Mouse (Mus musculus): ENCODE measurements around the gene Vamp2. TPM values are rescaled to one million over a fixed set of nuclear protein-coding genes. Genes with fewer than 3 reads are reported as not detected.
A peak's percentile ranks its signal among the peaks of the same experiment; 100 is the strongest.

Vamp2 gene
- 103 and 121 TPM in 2 replicates for polyA plus RNA-seq (2016; fragmentation: Nextera tagmentation; extraction: Ambion mirVana)

DNA sequence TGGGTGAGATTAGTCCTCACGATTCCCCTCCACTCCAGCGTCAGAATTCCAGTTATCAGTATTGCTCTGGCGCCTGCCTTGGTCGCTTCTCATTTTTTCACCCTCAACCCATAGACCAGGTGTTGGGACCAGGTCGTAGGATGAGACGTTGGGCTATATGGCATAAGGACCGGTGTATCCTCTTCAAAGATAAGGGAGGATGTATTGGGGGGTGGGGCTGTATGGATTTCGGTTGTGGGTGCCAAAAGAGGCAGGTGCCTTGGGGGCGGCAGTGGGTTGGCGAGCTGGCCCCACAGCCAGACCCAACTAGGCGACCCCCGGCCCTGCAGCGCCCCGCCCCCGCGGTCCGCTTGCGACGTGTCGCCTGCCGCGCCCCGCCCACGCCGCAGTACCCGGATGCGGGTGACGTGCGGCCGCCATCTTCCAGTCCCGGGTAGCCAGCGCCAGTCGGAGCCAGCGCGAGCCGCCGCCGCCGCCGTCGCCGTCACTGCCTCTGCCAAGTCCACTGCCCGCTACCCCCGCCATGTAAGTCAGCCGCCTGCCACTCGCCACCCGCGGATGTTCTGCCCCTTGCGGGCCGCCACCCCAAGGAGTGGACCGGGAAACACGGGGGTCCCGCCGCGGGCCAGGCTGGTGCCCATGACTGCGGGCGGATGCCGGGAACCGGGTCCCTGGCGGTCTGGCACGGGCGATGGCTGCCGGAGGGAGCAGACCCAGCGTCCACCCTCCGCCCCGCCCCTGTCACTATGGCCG, at the start of gene Vamp2:
Gene Vamp2, plus strand, starts transcription at position 388 of the 753 bp plus-strand sequence.
- ATAC-seq (ENCODE audit: low FRiP score): peak; percentile 87
- peak within 1 kb of the TSS; percentile 98 for H3K4me2 ChIP-seq
- H3K36me3 ChIP-seq (replicated peaks): peaks cover 21% of the 10 kb centered on the region
- peak within 1 kb of the TSS; percentile 99 for H3K9ac ChIP-seq
- no peaks in the 10 kb centered on the region for H3K27me3 ChIP-seq
- H3K27ac ChIP-seq: peak within 1 kb of the TSS; percentile 91
- WGBS: under 1% methylated on average over 56 of the region's 67 CpGs
- peaks cover 22% of the 10 kb centered on the region for H3K4me1 ChIP-seq
- H3K4me3 ChIP-seq (replicated peaks): peak within 1 kb of the TSS; percentile 95
- no peaks in the 10 kb centered on the region for H3K9me3 ChIP-seq

GRCm38 (mm10) chr11:69045531-69046394, 42.5 kb upstream of the Vamp2 start, which contains the start of gene Aurkb:
Gene Aurkb, plus strand, starts transcription at chr11:69045647.
- peak within 1 kb of the TSS; percentile 84 for H3K9ac ChIP-seq
- H3K4me3 ChIP-seq (replicated peaks): peak within 1 kb of the TSS; percentile 75
- 1% methylated on average over 48 of the region's 54 CpGs for WGBS
- ATAC-seq (ENCODE audit: low FRiP score): peak; percentile 79
- peak within 1 kb of the TSS; percentile 75 for H3K4me2 ChIP-seq
- H3K36me3 ChIP-seq (replicated peaks): peaks cover 34% of the 10 kb centered on the region
- H3K4me1 ChIP-seq: peaks cover 36% of the 10 kb centered on the region
- no peaks in the 10 kb centered on the region for H3K27me3 ChIP-seq
- H3K9me3 ChIP-seq: no peaks in the 10 kb centered on the region
- H3K27ac ChIP-seq: peak within 1 kb of the TSS; percentile 89

DNA sequence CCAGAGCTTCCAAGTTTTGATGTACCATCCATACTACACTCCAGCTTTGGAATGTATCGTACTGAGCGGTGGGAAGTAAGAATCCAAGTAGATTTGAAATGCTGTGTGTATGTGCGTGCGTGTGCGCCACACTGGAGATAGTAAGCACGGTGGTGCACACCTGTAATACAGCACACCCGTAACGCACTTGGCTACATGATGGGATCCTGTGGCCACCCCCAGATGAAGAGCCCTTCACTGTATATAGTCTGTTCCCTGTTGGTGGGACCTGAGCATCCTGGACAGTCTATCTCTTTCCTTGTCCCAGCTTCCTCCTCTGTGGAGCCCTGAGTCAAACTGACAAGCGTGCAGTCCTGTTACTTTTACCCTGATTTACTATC, 41.9 kb upstream of the Vamp2 start:
- H3K36me3 ChIP-seq (replicated peaks): peaks cover 39% of the 10 kb centered on the region
- H3K4me1 ChIP-seq: peaks cover 39% of the 10 kb centered on the region
- H3K27ac ChIP-seq: 0 out of 2 replicates have a peak overlapping the region, but pooled peaks have one; percentile 5
- H3K9ac ChIP-seq: peak overlapping the region; percentile 84
- no peaks in the 10 kb centered on the region for H3K9me3 ChIP-seq
- H3K27me3 ChIP-seq: no peaks in the 10 kb centered on the region
- H3K4me2 ChIP-seq: peak overlapping the region; percentile 75
- peak overlapping the region; percentile 75 for H3K4me3 ChIP-seq (replicated peaks)
- ATAC-seq (ENCODE audit: low FRiP score): no peak
- 23% methylated on average over 9 of the region's 9 CpGs for WGBS

DNA sequence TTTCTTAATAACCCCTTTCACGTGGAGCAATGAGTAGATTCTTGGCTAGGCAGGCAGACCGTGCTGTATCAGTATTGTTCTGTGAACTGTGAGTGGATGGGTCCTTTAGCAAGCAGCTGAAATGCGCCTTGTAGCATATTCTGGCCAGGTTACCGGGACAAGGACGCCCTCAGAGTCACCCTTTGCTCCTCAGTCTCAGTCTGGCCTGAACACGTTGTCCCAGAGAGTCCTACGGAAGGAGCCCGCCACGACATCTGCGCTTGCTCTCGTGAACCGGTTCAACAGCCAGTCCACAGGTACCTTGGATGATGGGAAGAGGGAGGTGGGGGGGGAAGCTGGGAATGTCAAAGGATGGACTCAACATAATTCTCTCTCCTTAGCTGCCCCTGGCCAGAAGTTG, 40.7 kb upstream of the Vamp2 start:
- no peak for ATAC-seq (ENCODE audit: low FRiP score)
- Histone ChIP-seq H3K9me3 (no peaks in the 10 kb centered on the region), H3K4me2 (peak overlapping the region; percentile 75), H3K36me3 (replicated peaks) (peaks cover 44% of the 10 kb centered on the region), H3K4me3 (replicated peaks) (peak overlapping the region; percentile 75), H3K9ac (peak overlapping the region; percentile 17), H3K27me3 (no peaks in the 10 kb centered on the region), H3K27ac (no peak overlapping the region), H3K4me1 (peaks cover 39% of the 10 kb centered on the region)
- 94% methylated on average over 12 of the region's 12 CpGs for WGBS

GRCm38 (mm10) chr11:69048151-69048550, 40.1 kb upstream of the Vamp2 start:
- H3K9ac ChIP-seq: no peak overlapping the region
- H3K27ac ChIP-seq: no peak overlapping the region
- no peaks in the 10 kb centered on the region for H3K27me3 ChIP-seq
- H3K36me3 ChIP-seq (replicated peaks): peaks cover 46% of the 10 kb centered on the region
- H3K4me3 ChIP-seq (replicated peaks): no peak overlapping the region
- H3K4me2 ChIP-seq: 0 out of 2 replicates have a peak overlapping the region, but pooled peaks have one; percentile 75
- H3K9me3 ChIP-seq: no peaks in the 10 kb centered on the region
- H3K4me1 ChIP-seq: peaks cover 39% of the 10 kb centered on the region
- no peak for ATAC-seq (ENCODE audit: low FRiP score)
- WGBS: 93% methylated on average over 14 of the region's 14 CpGs

- Histone ChIP-seq H3K9me3 (no peaks in the 10 kb centered on the region), H3K27me3 (no peaks in the 10 kb centered on the region), H3K4me3 (replicated peaks) (no peak overlapping the region), H3K27ac (no peak overlapping the region), H3K4me1 (peaks cover 39% of the 10 kb centered on the region), H3K4me2 (no peak overlapping the region), H3K9ac (no peak overlapping the region), H3K36me3 (replicated peaks) (peaks cover 59% of the 10 kb centered on the region)
- 85% methylated on average over 8 of the region's 8 CpGs for WGBS
- ATAC-seq (ENCODE audit: low FRiP score): no peak
Measured at GRCm38 (mm10) chr11:69050748-69051147, 37.5 kb upstream of the Vamp2 start.

DNA sequence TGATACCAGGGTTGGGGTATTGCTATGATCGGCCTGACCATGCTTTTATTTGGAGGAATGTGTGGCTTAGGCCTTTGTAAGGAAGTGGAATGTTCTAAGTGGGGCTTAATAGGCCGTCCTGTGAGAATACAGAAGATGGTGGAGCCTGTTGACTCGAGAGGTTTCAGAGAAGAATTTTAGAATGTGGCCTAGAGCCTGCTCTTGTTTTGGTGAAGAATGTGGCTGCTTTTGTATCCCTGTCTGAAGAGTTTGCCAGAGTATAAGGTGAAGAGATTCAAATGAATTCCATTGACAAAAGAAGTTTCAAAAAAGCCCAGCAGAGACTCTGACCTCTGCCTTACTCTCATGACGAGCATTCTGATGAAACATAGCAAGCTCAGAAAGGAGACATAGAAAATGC, 36.5 kb upstream of the Vamp2 start:
- Histone ChIP-seq H3K9ac (no peak overlapping the region), H3K27ac (no peak overlapping the region), H3K4me2 (no peak overlapping the region), H3K4me1 (peaks cover 32% of the 10 kb centered on the region), H3K36me3 (replicated peaks) (peaks cover 59% of the 10 kb centered on the region), H3K4me3 (replicated peaks) (no peak overlapping the region), H3K27me3 (no peaks in the 10 kb centered on the region), H3K9me3 (no peaks in the 10 kb centered on the region)
- no peak for ATAC-seq (ENCODE audit: low FRiP score)
- 50% methylated on average over 4 of the region's 4 CpGs for WGBS

DNA sequence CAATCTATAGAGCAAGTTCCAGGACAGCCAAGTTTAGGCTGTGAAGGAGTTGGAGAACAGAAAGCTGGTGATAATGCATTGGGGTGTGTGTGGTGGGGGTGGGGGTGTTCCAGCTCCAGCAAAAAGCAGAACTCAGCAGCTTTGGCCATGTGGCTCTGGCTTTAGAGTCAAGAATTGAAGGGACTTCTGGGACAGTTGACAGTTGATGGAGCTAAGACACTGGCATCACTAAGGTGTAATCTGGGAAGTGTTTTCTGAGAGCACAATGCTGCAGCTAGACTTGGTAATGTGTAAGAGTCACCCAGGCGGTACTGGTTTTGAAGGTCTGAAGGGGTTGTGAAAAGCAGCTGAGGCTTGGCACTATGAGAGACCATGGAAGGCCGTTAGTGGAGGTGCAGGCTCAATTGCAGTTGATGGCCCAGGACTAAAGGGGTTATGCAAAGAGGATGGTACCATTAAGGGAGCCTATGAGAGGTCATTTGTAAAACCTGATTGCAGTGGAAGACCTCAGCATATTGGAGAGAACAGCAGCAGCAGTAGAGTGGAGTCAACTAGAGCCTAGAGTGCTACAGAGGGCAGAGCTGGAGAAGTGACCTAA, 35.4 kb upstream of the Vamp2 start:
- 91% methylated on average over 2 of the region's 2 CpGs for WGBS
- no peaks in the 10 kb centered on the region for H3K9me3 ChIP-seq
- no peak overlapping the region for H3K4me3 ChIP-seq (replicated peaks)
- H3K27ac ChIP-seq: no peak overlapping the region
- ATAC-seq (ENCODE audit: low FRiP score): no peak
- peaks cover 21% of the 10 kb centered on the region for H3K4me1 ChIP-seq
- no peak overlapping the region for H3K4me2 ChIP-seq
- H3K36me3 ChIP-seq (replicated peaks): peaks cover 52% of the 10 kb centered on the region
- no peak overlapping the region for H3K9ac ChIP-seq
- H3K27me3 ChIP-seq: no peaks in the 10 kb centered on the region

GRCm38 (mm10) chr11:69053848-69054247, 34.4 kb upstream of the Vamp2 start:
- H3K27me3 ChIP-seq: no peaks in the 10 kb centered on the region
- ATAC-seq (ENCODE audit: low FRiP score): no peak
- no peak overlapping the region for H3K4me2 ChIP-seq
- no peak overlapping the region for H3K9ac ChIP-seq
- H3K9me3 ChIP-seq: no peaks in the 10 kb centered on the region
- H3K4me1 ChIP-seq: peaks cover 19% of the 10 kb centered on the region
- H3K27ac ChIP-seq: no peak overlapping the region
- H3K36me3 ChIP-seq (replicated peaks): peaks cover 43% of the 10 kb centered on the region
- 73% methylated on average over 3 of the region's 3 CpGs for WGBS
- H3K4me3 ChIP-seq (replicated peaks): no peak overlapping the region

- Histone ChIP-seq H3K27ac (peak overlapping the region; percentile 82; the same call in 1 of the 2 replicates), H3K4me3 (replicated peaks) (peak overlapping the region; percentile 90), H3K4me2 (peak overlapping the region; percentile 98), H3K36me3 (replicated peaks) (peaks cover 12% of the 10 kb centered on the region), H3K9me3 (no peaks in the 10 kb centered on the region), H3K9ac (peak overlapping the region; percentile 66), H3K27me3 (no peaks in the 10 kb centered on the region; the same call in 1 of the 2 replicates), H3K4me1 (peaks cover 22% of the 10 kb centered on the region)
- WGBS: 72% methylated on average over 2 of the region's 2 CpGs
- no peak for ATAC-seq (ENCODE audit: low FRiP score)
Measured at GRCm38 (mm10) chr11:69058265-69058664, 30.0 kb upstream of the Vamp2 start.

DNA sequence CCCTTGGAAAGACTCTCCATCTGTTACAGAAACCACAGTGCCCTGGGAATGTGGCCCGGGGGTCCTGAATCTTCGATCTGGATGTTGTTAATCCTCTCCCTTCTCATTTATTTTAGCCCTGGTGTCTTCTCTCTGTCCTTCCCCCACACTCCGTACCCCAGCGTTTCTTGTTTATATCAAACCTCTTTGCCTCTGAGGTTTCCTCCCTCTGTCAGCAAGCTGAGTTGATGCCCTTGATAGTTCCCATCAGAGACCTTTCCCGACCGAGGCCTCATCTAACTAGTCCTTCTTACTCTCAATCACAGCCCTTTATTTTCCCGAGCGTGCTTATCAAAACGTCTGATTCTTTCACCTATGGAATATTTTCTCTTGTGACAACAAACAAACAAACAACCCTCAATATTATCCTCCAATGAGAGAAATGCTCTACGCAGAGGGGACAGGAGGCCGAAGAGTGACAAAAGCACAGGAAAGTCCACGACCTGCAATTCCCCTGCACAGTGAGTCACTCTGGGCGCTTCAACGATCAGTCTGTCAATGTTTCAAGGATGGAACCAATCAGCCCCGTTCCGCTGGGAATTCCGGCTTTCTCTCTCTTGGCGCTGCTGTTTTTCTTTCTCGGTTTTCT, 29.4 kb upstream of the Vamp2 start:
- ATAC-seq (ENCODE audit: low FRiP score): no peak
- Histone ChIP-seq H3K4me1 (peaks cover 22% of the 10 kb centered on the region), H3K9me3 (no peaks in the 10 kb centered on the region), H3K36me3 (replicated peaks) (peaks cover 7% of the 10 kb centered on the region), H3K9ac (peak overlapping the region; percentile 66), H3K4me3 (replicated peaks) (peak overlapping the region; percentile 90), H3K27me3 (no peaks in the 10 kb centered on the region; the same call in 1 of the 2 replicates), H3K27ac (peak overlapping the region; percentile 82), H3K4me2 (peak overlapping the region; percentile 98)
- under 1% methylated on average over 19 of the region's 19 CpGs for WGBS
